Mouse (Mus musculus) embryonic facial prominence, embryonic 13.5 days (tissue): ENCODE results near the gene Foxp1. TPM values are rescaled to one million over a fixed set of nuclear protein-coding genes. Genes with fewer than 3 reads are reported as not detected.

ENCODE experiments used
- ATAC-seq: fragments of 200-750 bp; cut with Nextera tagmentation; 2 replicates; pipeline ENCODE4 v1.8.0; 2017; ENCODE audit warnings: low read depth; ENCODE audit not compliant: insufficient number of reproducible peaks, insufficient read depth, low FRiP score, low TSS enrichment
- H3K27ac ChIP-seq: fragments of 300-500 bp; sonication (generic); 2 replicates; pipeline ENCODE4 v1.5.1; 2015; ENCODE audit warnings: moderate library complexity, mild to moderate bottlenecking, inconsistent platforms
- H3K27me3 ChIP-seq: fragments of 300-500 bp; sonication (generic); 2 replicates; pipeline ENCODE4 v1.6.1; 2015; ENCODE audit warnings: mild to moderate bottlenecking, inconsistent platforms
- H3K36me3 ChIP-seq: fragments of 300-500 bp; sonication (generic); 2 replicates; pipeline ENCODE4 v1.6.1; 2015; ENCODE audit warnings: mild to moderate bottlenecking, inconsistent platforms
- H3K4me1 ChIP-seq: fragments of 300-500 bp; sonication (generic); 2 replicates; pipeline ENCODE4 v1.6.1; 2015; ENCODE audit warnings: inconsistent platforms
- H3K4me2 ChIP-seq: fragments of 300-500 bp; sonication (generic); 2 replicates; pipeline ENCODE4 v1.6.1; 2015; ENCODE audit warnings: moderate library complexity, mild to moderate bottlenecking, inconsistent platforms
- H3K4me3 ChIP-seq: fragments of 300-500 bp; sonication (generic); 2 replicates; pipeline ENCODE4 v1.5.1; 2015; ENCODE audit warnings: mild to moderate bottlenecking, inconsistent platforms
- H3K9ac ChIP-seq: fragments of 300-500 bp; sonication (generic); 2 replicates; pipeline ENCODE4 v1.6.1; 2015; ENCODE audit warnings: mild to moderate bottlenecking, inconsistent platforms
- H3K9me3 ChIP-seq: fragments of 300-500 bp; sonication (generic); 2 replicates; pipeline ENCODE4 v1.6.1; 2016; ENCODE audit warnings: inconsistent platforms
- WGBS: fragments of 180-500 bp; shearing (Covaris S2); methylation state at CpG from one replicate; pipeline ENCODE4 v1.1.7; 2015; ENCODE audit warnings: mixed read lengths; 5-methylcytosine and 5-hydroxymethylcytosine counted together
- polyA plus RNA-seq: library from polyadenylated mRNA; unstranded; fragments of >200 nt; fragmentation: Nextera tagmentation; extraction: Ambion mirVana; gene quantifications from 2 replicates; pipeline ENCODE4 v1.2.1, GENCODE M21; 2015

The Foxp1 gene
- polyA plus RNA-seq, 1 experiment from 2014 or later: 66.7 TPM

DNA sequence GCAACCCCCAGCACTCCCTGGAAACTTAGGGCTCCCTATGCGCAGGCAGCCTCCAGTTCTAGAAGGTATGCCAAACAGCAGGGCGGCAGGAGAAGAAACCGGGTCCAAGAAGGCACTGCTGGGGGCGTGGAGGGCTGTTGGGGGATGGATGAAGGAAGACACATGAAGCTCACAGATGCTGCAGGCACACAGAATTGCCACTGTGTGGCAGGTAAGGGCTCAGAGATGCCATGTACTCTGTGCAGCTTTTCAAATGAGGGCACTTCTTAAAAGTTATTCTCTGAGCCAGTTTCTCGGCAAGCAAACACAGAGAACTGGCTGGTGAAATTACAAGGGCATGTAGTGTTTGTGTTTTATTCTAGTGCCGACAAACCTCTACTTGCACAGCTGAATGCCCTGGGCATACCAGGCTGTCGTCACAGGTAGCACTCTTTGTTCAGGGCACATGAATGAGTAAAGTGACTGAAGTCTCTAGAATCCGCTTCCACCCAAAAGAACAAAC is 330.8 kb downstream of the Foxp1 start:
- peaks cover 3% of the 10 kb centered on the region; the same call in 1 of the 2 replicates for H3K27me3 ChIP-seq
- H3K9me3 ChIP-seq: no peaks in the 10 kb centered on the region
- H3K4me3 ChIP-seq: no peak overlapping the region
- WGBS: 54% methylated on average over 8 of the region's 8 CpGs
- ATAC-seq: no peak
- 0 out of 2 replicates have a peak, but pooled peaks cover 3% of the 10 kb centered on the region for H3K4me1 ChIP-seq
- H3K4me2 ChIP-seq: no peak overlapping the region
- H3K36me3 ChIP-seq: no peaks in the 10 kb centered on the region
- H3K27ac ChIP-seq: no peak overlapping the region
- H3K9ac ChIP-seq: no peak overlapping the region

DNA sequence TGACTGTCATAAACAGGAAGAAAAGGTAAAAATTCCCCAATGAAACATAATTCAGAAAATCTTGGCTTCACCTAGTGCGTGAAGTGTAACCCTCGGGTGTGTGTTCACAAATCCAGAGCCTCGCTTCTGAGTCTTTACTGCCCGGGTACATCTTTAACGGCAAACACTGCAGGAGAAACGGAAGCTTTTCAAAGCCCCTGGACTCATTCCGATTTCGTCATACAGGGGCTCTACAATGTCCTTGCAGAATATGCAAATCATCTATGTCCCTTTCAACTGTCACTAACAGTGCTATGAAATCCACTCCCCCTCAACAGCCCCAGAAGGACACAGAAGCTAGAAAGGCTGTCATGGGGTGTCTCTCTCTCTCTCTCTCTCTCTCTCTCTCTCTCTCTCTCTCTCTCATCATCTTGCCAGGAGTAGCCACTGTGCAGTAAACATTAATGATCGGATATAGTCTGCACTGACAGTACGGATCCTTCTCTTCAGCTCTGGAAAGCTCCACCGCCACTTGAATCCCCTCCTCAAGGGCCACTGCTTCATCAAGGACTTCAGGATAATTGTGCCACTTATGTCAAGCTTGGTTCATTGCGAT is 331.4 kb downstream of the Foxp1 start:
- no peak for ATAC-seq
- 65% methylated on average over 12 of the region's 12 CpGs for WGBS
- H3K4me2 ChIP-seq: no peak overlapping the region
- H3K4me1 ChIP-seq: 0 out of 2 replicates have a peak, but pooled peaks cover 3% of the 10 kb centered on the region
- H3K9me3 ChIP-seq: no peaks in the 10 kb centered on the region
- H3K9ac ChIP-seq: no peak overlapping the region
- no peaks in the 10 kb centered on the region for H3K36me3 ChIP-seq
- H3K4me3 ChIP-seq: no peak overlapping the region
- H3K27ac ChIP-seq: no peak overlapping the region
- peaks cover 3% of the 10 kb centered on the region; the same call in 1 of the 2 replicates for H3K27me3 ChIP-seq

DNA sequence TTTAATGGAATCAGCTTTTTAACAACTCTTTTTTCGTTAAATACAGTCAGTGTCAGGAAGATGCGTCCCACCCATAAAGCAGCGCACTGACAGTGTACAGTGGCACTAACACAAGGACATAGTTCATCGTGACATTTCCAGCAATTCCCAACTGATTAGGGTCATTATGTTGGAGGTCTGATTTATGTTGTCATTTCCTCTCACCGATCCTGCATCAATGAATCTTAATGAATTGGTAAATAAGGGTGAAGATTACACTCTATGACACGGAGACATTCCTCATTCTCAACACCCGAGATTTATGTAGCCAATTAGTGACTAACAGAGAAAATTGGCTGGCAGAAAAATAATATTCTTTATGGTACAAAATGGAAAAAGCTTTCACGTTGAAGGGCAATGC is 332.6 kb downstream of the Foxp1 start:
- Histone ChIP-seq H3K27ac (no peak overlapping the region), H3K27me3 (peaks cover 3% of the 10 kb centered on the region; the same call in 1 of the 2 replicates), H3K4me3 (no peak overlapping the region), H3K36me3 (no peaks in the 10 kb centered on the region), H3K4me1 (0 out of 2 replicates have a peak, but pooled peaks cover 3% of the 10 kb centered on the region), H3K9ac (no peak overlapping the region), H3K4me2 (no peak overlapping the region), H3K9me3 (no peaks in the 10 kb centered on the region)
- no peak for ATAC-seq
- WGBS: 52% methylated on average over 8 of the region's 8 CpGs

DNA sequence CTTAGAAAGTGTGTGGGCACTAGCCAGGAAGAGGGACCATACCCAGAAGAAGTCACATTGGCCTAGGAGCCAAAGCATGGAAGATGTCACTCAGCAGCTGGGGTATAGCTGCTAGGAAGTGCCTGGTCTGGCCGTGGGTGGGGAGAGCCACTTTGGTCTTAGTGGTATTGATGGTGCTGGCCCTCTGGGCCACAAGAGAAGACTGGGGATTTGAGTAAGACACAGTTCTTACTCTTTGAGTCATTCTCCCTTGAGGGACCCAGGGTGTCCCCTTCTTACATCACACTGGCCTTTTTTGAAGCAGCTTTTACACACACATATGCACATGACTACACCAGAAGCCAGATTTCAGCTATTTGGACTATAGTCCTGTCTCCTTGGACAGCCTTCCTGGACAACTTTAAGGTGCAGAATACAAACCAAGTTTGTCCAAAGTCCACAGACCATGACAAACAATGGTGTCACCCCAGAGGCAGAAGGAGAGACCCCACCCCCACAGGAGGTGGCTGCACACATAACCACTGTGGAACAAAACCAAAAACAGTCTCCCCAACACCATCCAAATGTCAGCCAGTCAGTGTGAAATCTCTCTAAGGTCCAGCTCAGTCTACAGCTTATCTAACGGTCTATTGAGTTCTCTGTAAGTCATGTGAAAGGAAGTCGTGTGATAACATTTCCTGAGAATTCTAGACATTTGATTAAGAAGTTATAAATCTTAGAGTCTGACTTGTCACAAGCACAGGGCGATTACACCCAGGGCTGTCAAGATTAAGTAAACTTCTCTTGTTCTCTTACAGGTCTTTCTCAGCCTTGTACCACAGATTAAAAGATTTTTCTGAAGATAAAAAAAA is 333.9 kb downstream of the Foxp1 start:
- Histone ChIP-seq H3K4me1 (0 out of 2 replicates have a peak, but pooled peaks cover 3% of the 10 kb centered on the region), H3K27me3 (peaks cover 3% of the 10 kb centered on the region; the same call in 1 of the 2 replicates), H3K4me2 (no peak overlapping the region), H3K9ac (no peak overlapping the region), H3K27ac (no peak overlapping the region), H3K9me3 (no peaks in the 10 kb centered on the region), H3K36me3 (no peaks in the 10 kb centered on the region), H3K4me3 (no peak overlapping the region)
- WGBS: 76% methylated on average over 4 of the region's 4 CpGs
- ATAC-seq: no peak

DNA sequence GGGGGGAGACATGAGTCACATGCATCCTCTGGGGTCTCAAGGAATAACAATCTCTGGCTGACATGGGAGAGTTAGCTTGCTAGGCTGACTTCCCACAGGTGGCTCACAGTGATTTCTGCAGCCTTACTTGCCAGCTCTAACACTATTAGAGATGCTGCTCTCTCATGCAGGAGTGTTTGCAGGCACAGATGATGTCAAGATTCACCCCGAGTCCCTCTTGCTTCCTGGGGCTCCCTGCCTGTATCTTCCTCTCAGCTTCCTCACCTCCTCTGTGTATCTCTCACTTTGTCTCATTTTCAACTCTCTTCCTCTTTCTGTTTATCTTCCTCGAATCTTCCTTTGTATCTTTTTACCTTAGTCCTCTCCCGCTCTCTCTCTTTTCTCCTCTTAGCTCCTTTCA is 334.6 kb downstream of the Foxp1 start:
- Histone ChIP-seq H3K9me3 (no peaks in the 10 kb centered on the region), H3K4me3 (no peak overlapping the region), H3K4me2 (no peak overlapping the region), H3K9ac (no peak overlapping the region), H3K27me3 (peaks cover 3% of the 10 kb centered on the region; the same call in 1 of the 2 replicates), H3K4me1 (0 out of 2 replicates have a peak, but pooled peaks cover 3% of the 10 kb centered on the region), H3K27ac (no peak overlapping the region), H3K36me3 (no peaks in the 10 kb centered on the region)
- 72% methylated on average over 3 of the region's 3 CpGs for WGBS
- no peak for ATAC-seq

DNA sequence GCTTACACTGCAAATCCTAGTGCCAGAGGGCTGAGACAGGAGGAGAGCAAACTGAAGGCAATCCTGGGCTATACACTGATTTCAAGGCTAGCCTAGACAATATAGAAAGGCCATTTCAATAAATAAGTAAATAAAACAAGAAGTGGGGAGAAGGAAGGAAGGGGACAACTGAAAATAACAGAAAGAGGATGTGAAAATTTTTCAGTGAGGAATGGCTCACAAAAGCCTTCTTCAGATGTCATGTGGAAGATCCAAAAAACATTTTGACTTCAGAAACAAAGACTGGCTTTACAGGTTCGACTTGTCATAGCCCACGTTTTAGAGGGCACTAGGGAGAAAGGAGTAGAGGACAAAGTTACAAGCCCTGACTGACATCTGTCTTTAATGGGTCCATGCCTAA is 335.1 kb downstream of the Foxp1 start:
- H3K4me3 ChIP-seq: no peak overlapping the region
- 0 out of 2 replicates have a peak, but pooled peaks cover 3% of the 10 kb centered on the region for H3K4me1 ChIP-seq
- no peak overlapping the region for H3K9ac ChIP-seq
- H3K9me3 ChIP-seq: no peaks in the 10 kb centered on the region
- 38% methylated on average over 2 of the region's 2 CpGs for WGBS
- H3K27ac ChIP-seq: no peak overlapping the region
- no peak overlapping the region for H3K4me2 ChIP-seq
- ATAC-seq: no peak
- peaks cover 3% of the 10 kb centered on the region; the same call in 1 of the 2 replicates for H3K27me3 ChIP-seq
- H3K36me3 ChIP-seq: no peaks in the 10 kb centered on the region

DNA sequence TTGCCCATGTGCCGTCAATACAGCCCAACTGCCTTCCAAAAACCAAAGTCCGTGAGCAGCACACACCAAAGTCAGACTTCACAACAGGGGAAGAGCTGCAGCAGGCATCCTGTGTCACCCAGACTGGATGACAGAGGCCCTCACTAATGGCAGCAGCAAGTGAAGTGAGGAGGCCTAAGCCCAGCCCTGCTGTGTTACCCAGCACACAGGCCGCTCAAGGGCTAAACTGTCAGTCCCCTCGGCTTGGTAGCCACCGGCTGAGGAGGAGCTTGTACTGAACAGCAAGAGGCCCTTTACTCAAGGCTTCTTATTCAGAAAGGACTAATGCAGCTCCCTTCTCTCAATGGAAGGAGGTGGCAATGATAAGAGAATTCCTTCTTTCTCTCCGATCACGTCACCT is 336.0 kb downstream of the Foxp1 start:
- ATAC-seq: no peak
- no peaks in the 10 kb centered on the region for H3K36me3 ChIP-seq
- no peaks in the 10 kb centered on the region for H3K9me3 ChIP-seq
- 0 out of 2 replicates have a peak, but pooled peaks cover 3% of the 10 kb centered on the region for H3K27me3 ChIP-seq
- 0 out of 2 replicates have a peak, but pooled peaks cover 3% of the 10 kb centered on the region for H3K4me1 ChIP-seq
- H3K4me2 ChIP-seq: no peak overlapping the region
- H3K9ac ChIP-seq: no peak overlapping the region
- H3K27ac ChIP-seq: no peak overlapping the region
- no peak overlapping the region for H3K4me3 ChIP-seq
- WGBS: 58% methylated on average over 7 of the region's 7 CpGs

DNA sequence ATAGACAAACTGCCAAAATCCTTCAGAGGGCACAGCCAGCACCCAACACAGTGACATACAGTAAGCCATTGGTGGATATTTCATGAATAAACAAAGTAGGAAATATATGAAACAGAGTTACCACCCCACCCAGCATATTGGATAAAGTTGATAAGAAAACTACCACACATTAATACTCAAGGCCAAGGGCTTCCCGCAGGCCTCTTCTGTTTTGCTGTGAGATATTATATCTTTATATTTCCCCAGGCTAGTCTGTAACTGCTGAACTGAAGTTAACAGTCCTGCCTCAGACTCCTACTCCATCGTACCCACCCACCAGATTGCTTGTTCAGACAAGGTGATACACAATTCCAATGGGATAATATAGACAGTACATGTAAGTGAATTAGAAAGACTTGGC is 336.7 kb downstream of the Foxp1 start:
- Histone ChIP-seq H3K4me2 (no peak overlapping the region), H3K9ac (no peak overlapping the region), H3K27ac (no peak overlapping the region), H3K4me3 (no peak overlapping the region), H3K4me1 (0 out of 2 replicates have a peak, but pooled peaks cover 3% of the 10 kb centered on the region), H3K9me3 (no peaks in the 10 kb centered on the region), H3K27me3 (no peaks in the 10 kb centered on the region), H3K36me3 (no peaks in the 10 kb centered on the region)
- WGBS: 79% methylated on average over 2 of the region's 2 CpGs
- no peak for ATAC-seq

DNA sequence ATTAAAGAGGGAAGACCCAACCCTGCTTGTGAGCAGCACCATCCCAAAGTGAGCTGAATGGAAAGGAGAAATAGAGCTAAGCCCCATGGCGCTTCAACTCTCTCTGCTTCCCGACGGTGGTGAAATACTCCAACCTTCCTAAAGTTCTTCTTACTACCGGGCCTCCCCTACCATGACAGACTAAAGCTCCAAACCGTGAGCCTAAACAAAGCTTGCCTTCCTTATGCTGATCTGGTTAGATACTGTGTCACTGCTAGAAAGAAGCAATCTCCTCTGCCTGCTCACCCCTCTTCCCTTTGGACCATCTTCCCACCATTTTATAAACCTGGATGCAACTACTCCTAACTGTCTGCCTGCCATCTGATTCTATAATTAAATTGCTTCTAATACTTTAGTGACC is 338.5 kb downstream of the Foxp1 start:
- Histone ChIP-seq H3K9me3 (no peaks in the 10 kb centered on the region), H3K27ac (no peak overlapping the region), H3K9ac (no peak overlapping the region), H3K27me3 (no peaks in the 10 kb centered on the region), H3K4me1 (no peaks in the 10 kb centered on the region), H3K4me3 (no peak overlapping the region), H3K4me2 (no peak overlapping the region), H3K36me3 (no peaks in the 10 kb centered on the region)
- no peak for ATAC-seq
- 82% methylated on average over 5 of the region's 5 CpGs for WGBS

DNA sequence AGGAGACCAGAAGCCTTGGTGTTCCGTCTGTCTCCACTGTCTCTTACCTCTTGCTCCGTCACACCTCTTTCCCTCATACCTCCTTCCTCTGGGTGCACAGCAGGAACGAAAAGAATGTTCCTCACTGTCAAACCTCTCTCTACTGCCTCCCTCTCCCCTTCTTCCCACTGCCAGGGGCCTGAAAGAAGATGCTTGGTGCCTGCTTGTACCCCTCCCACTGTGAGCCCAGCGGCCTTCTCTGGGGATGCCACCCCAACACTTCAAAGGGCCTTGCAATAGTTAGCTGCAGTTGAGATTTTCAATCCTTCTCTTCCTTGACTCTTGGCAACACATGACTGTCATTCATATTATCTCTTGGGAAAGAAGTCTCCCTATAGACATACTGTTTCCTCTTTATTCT is 339.7 kb downstream of the Foxp1 start:
- no peak for ATAC-seq
- no peak overlapping the region for H3K27ac ChIP-seq
- H3K36me3 ChIP-seq: no peaks in the 10 kb centered on the region
- H3K4me3 ChIP-seq: no peak overlapping the region
- H3K4me2 ChIP-seq: no peak overlapping the region
- H3K4me1 ChIP-seq: no peaks in the 10 kb centered on the region
- no peak overlapping the region for H3K9ac ChIP-seq
- 90% methylated on average over 4 of the region's 4 CpGs for WGBS
- no peaks in the 10 kb centered on the region for H3K9me3 ChIP-seq
- H3K27me3 ChIP-seq: no peaks in the 10 kb centered on the region

DNA sequence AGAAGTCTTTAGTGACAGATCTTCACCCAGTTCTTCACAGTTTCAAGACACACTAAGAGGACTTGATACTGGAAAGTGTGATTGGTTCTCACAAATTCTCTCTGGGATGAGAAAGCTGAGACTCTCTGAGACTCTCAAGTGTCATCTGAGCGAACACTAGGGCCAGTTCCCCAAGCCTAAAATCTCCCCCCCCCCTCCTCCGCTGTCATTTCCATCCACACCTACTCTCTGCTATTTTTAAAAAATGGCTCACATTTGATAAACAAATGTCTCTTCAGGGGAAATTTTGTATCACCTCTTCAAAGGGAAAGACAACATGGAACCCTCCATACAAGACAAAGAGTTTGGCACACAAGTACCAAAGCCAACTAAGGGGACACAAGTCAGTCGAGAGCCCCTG is 346.3 kb downstream of the Foxp1 start:
- no peak overlapping the region for H3K9ac ChIP-seq
- H3K27me3 ChIP-seq: no peaks in the 10 kb centered on the region
- H3K4me3 ChIP-seq: no peak overlapping the region
- H3K4me2 ChIP-seq: no peak overlapping the region
- peaks cover 11% of the 10 kb centered on the region for H3K4me1 ChIP-seq
- WGBS: 81% methylated on average over 3 of the region's 3 CpGs
- no peak overlapping the region for H3K27ac ChIP-seq
- H3K36me3 ChIP-seq: no peaks in the 10 kb centered on the region
- H3K9me3 ChIP-seq: no peaks in the 10 kb centered on the region
- ATAC-seq: no peak
